Mouse (Mus musculus) inflammation-experienced regulatory T-cells, adult 6 months (primary cell): Measurements from ENCODE around the gene Ces4a. TPM values are rescaled to one million over a fixed set of nuclear protein-coding genes. Genes with fewer than 3 reads are reported as not detected.
"Not testable (repeated sequence)": the region's sequence is repeated elsewhere in the genome, so short reads cannot be mapped to it uniquely, and the experiment has no call there.

Experiments
- ATAC-seq: one replicate; pipeline ENCODE4 v1.8.0; 2017
- polyA plus RNA-seq, 3 experiments: library from polyadenylated mRNA; unstranded; fragments of 100-300 nt; shearing (Covaris generic); gene quantifications; one replicate each; pipeline ENCODE4 v1.2.1; 2017

Gene Ces4a
- polyA plus RNA-seq, 3 experiments from 2014 or later: not detected

GRCm38 (mm10) chr8:105170381-105171115 is 38.9 kb downstream of the Ces4a start, which contains the start of gene Cbfb:
Gene Cbfb, plus strand, starts transcription at chr8:105170674.
- peak; percentile 86 for ATAC-seq

- peak; percentile 53 for ATAC-seq
These were observed 39.8 kb downstream of the Ces4a start for GRCm38 (mm10) chr8:105171116-105172002.

- ATAC-seq: no peak
These were observed 40.4 kb downstream of the Ces4a start for GRCm38 (mm10) chr8:105172003-105172362.

GRCm38 (mm10) chr8:105175287-105175686 is 43.7 kb downstream of the Ces4a start:
- not testable (repeated sequence) for ATAC-seq

GRCm38 (mm10) chr8:105178211-105178800 is 46.7 kb downstream of the Ces4a start:
- ATAC-seq: no peak

- no peak for ATAC-seq
These were observed 50.6 kb downstream of the Ces4a start for GRCm38 (mm10) chr8:105182201-105182600.

- no peak for ATAC-seq
These were observed 54.9 kb downstream of the Ces4a start for GRCm38 (mm10) chr8:105186467-105187005.

- no peak for ATAC-seq
These were observed 60.6 kb downstream of the Ces4a start for GRCm38 (mm10) chr8:105192182-105192581.

Other genes with a start within 250 kb of the Ces4a start
- not detected for gene Ces2e, start 205.5 kb upstream of the Ces4a start, polyA plus RNA-seq
- gene Ces2f, start 184.4 kb upstream of the Ces4a start, polyA plus RNA-seq: not detected
- under 1 TPM in 1 of 3 experiments, not detected in 2; 0.78 TPM for gene Ces2g, start 170.1 kb upstream of the Ces4a start, polyA plus RNA-seq
- not detected for gene Ces2h, start 130.9 kb upstream of the Ces4a start, polyA plus RNA-seq
- not detected for gene Ces3a, start 83.2 kb upstream of the Ces4a start, polyA plus RNA-seq
- gene Ces3b, start 48.0 kb upstream of the Ces4a start, polyA plus RNA-seq: not detected
- gene Cbfb, start 38.9 kb downstream of the Ces4a start, polyA plus RNA-seq: 10 to 100 TPM; 34.4 to 53.8 (median 42.1) TPM
- gene D230025D16Rik, start 93.3 kb downstream of the Ces4a start, polyA plus RNA-seq: 10 to 100 TPM; 11.1 to 14.6 (median 12.1) TPM
- under 1 TPM; 0.51 to 0.97 (median 0.87) TPM for gene B3gnt9, start 123.4 kb downstream of the Ces4a start, polyA plus RNA-seq
- 10 to 100 TPM; 54.1 to 78.8 (median 58.2) TPM for gene Tradd, start 132.8 kb downstream of the Ces4a start, polyA plus RNA-seq
- gene Fbxl8, start 132.8 kb downstream of the Ces4a start, polyA plus RNA-seq: 10 to 100 TPM; 18.5 to 24.7 (median 18.5) TPM
- under 1 TPM in 1 of 3 experiments, not detected in 2; 0.34 TPM for gene Hsf4, start 138.0 kb downstream of the Ces4a start, polyA plus RNA-seq
- under 1 TPM in 1 of 3 experiments, not detected in 2; 0.26 TPM for gene Nol3, start 144.3 kb downstream of the Ces4a start, polyA plus RNA-seq
- gene 4931428F04Rik, start 158.1 kb downstream of the Ces4a start, polyA plus RNA-seq: 1 to 10 TPM; 1.2 to 2.5 (median 2.1) TPM
- gene Exoc3l, start 164.3 kb downstream of the Ces4a start, polyA plus RNA-seq: under 1 TPM in 2 of 3 experiments, not detected in 1; 0.38 to 0.60 TPM
- gene E2f4, start 165.9 kb downstream of the Ces4a start, polyA plus RNA-seq: 10 to 100 TPM; 54.2 to 61.3 (median 55.9) TPM
- gene Elmo3, start 173.8 kb downstream of the Ces4a start, polyA plus RNA-seq: 10 to 100 TPM in 1 of 3 experiments, 1 to 10 TPM in 2; 3.9 to 11.8 (median 9.5) TPM
- 1 to 10 TPM; 1.8 to 4.2 (median 3.2) TPM for gene Lrrc29, start 194.5 kb downstream of the Ces4a start, polyA plus RNA-seq
- 100 to 1,000 TPM; 136 to 151 (median 144) TPM for gene Tmem208, start 194.6 kb downstream of the Ces4a start, polyA plus RNA-seq
- 1 to 10 TPM; 3.1 to 3.5 (median 3.2) TPM for gene Fhod1, start 216.2 kb downstream of the Ces4a start, polyA plus RNA-seq
- gene Slc9a5, start 217.0 kb downstream of the Ces4a start, polyA plus RNA-seq: 1 to 10 TPM in 1 of 3 experiments, under 1 TPM in 2; 0.28 to 1.3 (median 0.42) TPM
- gene Plekhg4, start 241.5 kb downstream of the Ces4a start, polyA plus RNA-seq: under 1 TPM in 1 of 3 experiments, not detected in 2; 0.11 TPM